Comparison of ENCODE assay signal across 9 mouse cellular contexts in the genomic region with DNA sequence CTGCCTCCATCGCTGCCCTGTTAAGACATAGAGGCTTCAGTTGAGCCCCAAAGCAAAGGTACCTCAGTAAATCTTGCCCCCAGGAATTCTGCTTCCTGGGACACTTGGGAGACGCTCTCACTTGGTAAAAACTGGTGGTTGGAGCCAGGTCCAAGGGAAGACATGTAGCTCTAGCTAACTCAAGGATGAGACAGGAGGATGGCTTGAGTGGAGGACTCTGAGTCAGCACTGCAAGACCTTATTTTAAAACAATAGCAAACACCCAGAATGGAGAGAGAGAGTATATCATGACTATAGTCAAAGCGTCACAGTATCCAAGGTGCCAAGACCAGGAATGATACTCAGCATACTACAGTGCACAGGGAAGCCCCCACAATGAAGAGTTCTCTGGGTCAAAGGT. TPM values are rescaled to one million over a fixed set of nuclear protein-coding genes. Genes with fewer than 3 reads are reported as not detected.
DNase-seq lines count a peak whose midpoint lies in the region; ATAC-seq and TF ChIP-seq lines count a peak whose summit lies in the region.
"Had no signal": no experiment of that assay in that cellular context is flagged by ENCODE, and none has a peak within 500 bp of the region (broad histone marks: within the 10 kb centered on the region; RNA-seq: fewer than 3 reads in every experiment).

No protein-coding gene starts in this region.

- peaks cover 92% of the 10 kb centered on the region for H3K4me1 ChIP-seq in erythroblast, embryonic 14.5 days (ENCODE audit: control insufficient read depth)
- H3K4me1 ChIP-seq in hindbrain, embryonic 11.5 days (replicated peaks; ENCODE audit: control insufficient read depth, insufficient read depth, low read length) = peaks cover 2% of the 10 kb centered on the region; the same call in 1 of the 2 replicates
- H3K4me1 ChIP-seq in liver, postnatal 0 days (ENCODE audit: insufficient read depth) = peaks cover 58% of the 10 kb centered on the region

- H3K27me3 ChIP-seq in erythroblast, embryonic 14.5 days (ENCODE audit: control insufficient read depth) = no peaks in the 10 kb centered on the region
- H3K27me3 ChIP-seq in hindbrain, embryonic 11.5 days (ENCODE audit: control insufficient read depth, insufficient read depth, low read length) = no peaks in the 10 kb centered on the region
- no peaks in the 10 kb centered on the region for H3K27me3 ChIP-seq in liver, postnatal 0 days (ENCODE audit: insufficient read depth, low read length)

- TF ChIP-seq EP300 in liver, postnatal 0 days (IDR thresholded peaks at IDR 0.05; ENCODE audit: low read depth) = no peak

- peak overlapping the region; percentile 81; the same call in 1 of the 2 replicates for H3K4me2 ChIP-seq in hindbrain, embryonic 11.5 days (replicated peaks; ENCODE audit: low read depth, low read length)
- H3K4me2 ChIP-seq in liver, postnatal 0 days (ENCODE audit: low read depth, low read length) = peak overlapping the region; percentile 90

- no peak overlapping the region for H3K9ac ChIP-seq in hindbrain, embryonic 11.5 days (ENCODE audit: low read depth, low read length)
- H3K9ac ChIP-seq in liver, postnatal 0 days (replicated peaks) = peak overlapping the region; percentile 95

- 80% methylated on average over 3 of the region's 3 CpGs for WGBS in hindbrain, embryonic 11.5 days
- 72% methylated on average over 3 of the region's 3 CpGs for WGBS in liver, postnatal 0 days (ENCODE audit: insufficient replicate concordance)

- H3K36me3 ChIP-seq in erythroblast, embryonic 14.5 days (ENCODE audit: control insufficient read depth) = peaks cover 42% of the 10 kb centered on the region
- no peaks in the 10 kb centered on the region for H3K36me3 ChIP-seq in hindbrain, embryonic 11.5 days (ENCODE audit: control insufficient read depth, insufficient read depth, low read length)
- peaks cover 10% of the 10 kb centered on the region; the same call in 1 of the 2 replicates for H3K36me3 ChIP-seq in liver, postnatal 0 days (replicated peaks; ENCODE audit: insufficient read depth, low read length)

- no peaks in the 10 kb centered on the region for H3K9me3 ChIP-seq in erythroblast, embryonic 14.5 days (ENCODE audit: control insufficient read depth, low read length)
- no peaks in the 10 kb centered on the region for H3K9me3 ChIP-seq in hindbrain, embryonic 11.5 days (ENCODE audit: control insufficient read depth, low read length)
- no peaks in the 10 kb centered on the region for H3K9me3 ChIP-seq in liver, postnatal 0 days (ENCODE audit: low read length)

- H3K4me3 ChIP-seq in erythroblast, embryonic 14.5 days (replicated peaks) = peak overlapping the region; percentile 82
- peak overlapping the region; percentile 96 for H3K4me3 ChIP-seq in hindbrain, embryonic 11.5 days (ENCODE audit: low read depth, low read length)
- H3K4me3 ChIP-seq in liver, postnatal 0 days (ENCODE audit: low read depth, low read length) = peak overlapping the region; percentile 93

- H3K27ac ChIP-seq in hindbrain, embryonic 11.5 days (ENCODE audit: low read depth, low read length) = no peak overlapping the region
- H3K27ac ChIP-seq in liver, postnatal 0 days (ENCODE audit: low read depth) = peak overlapping the region; percentile 64

- peak; percentile 53 for DNase-seq in A20 (ENCODE audit: low read depth, low spot score)
- no peak for DNase-seq in hindbrain, embryonic 11.5 days (ENCODE audit: low spot score)
- DNase-seq in liver, postnatal 0 days = no peak
- DNase-seq in natural killer cell, adult 2 months (ENCODE audit: low spot score in 2 of 2) = no peak
- no peak for DNase-seq in cerebellum, adult 11 months
- DNase-seq in adrenal gland, postnatal 4 days (ENCODE audit: low spot score in 2 of 2) = no peak
- DNase-seq: thymus, postnatal 4 days had no signal

- TF ChIP-seq CTCF in liver, postnatal 0 days (IDR thresholded peaks at IDR 0.05; ENCODE audit: low read depth) = no peak

- ATAC-seq in erythroblast, adult 5-6 weeks (replicated peaks; ENCODE audit: low FRiP score, poor library complexity, severe bottlenecking) = no peak
- no peak for ATAC-seq in hindbrain, embryonic 11.5 days (ENCODE audit: low FRiP score)
- ATAC-seq in liver, postnatal 0 days = no peak

RNA-seq across cellular contexts. Expression of a gene that starts 2.4 kb away (rescaled TPM):
- 9.3 and 10.8 TPM in 2 replicates for polyA plus RNA-seq in erythroblast, embryonic 14.5 days (2012)
- total RNA-seq in erythroblast, adult 5-6 weeks (2015; ENCODE audit: low replicate concordance) = 753 and 807 TPM in 2 replicates
- 938 and 1,004 TPM in 2 replicates for total RNA-seq in erythroblast, adult 5-6 weeks (2017; ENCODE audit: low replicate concordance)
- 75.8 and 89.0 TPM in 2 replicates for polyA plus RNA-seq in hindbrain, embryonic 11.5 days (2014; fragmentation: Nextera tagmentation; extraction: Ambion mirVana)
- polyA plus RNA-seq in liver, postnatal 0 days (2015; fragmentation: Nextera tagmentation; extraction: Ambion mirVana) = 19.1 and 20.2 TPM in 2 replicates
- 10 to 100 TPM; 77.1 to 81.0 TPM for total RNA-seq in adrenal gland, postnatal 4 days (2021)
